In genomic region chr3:136671161-136671939, GRCm38 (mm10) we compare ENCODE assay signal across 7 mouse cellular contexts. TPM values are rescaled to one million over a fixed set of nuclear protein-coding genes. Genes with fewer than 3 reads are reported as not detected.
DNase-seq lines count a peak whose midpoint lies in the region; ATAC-seq lines count a peak whose summit lies in the region.

No protein-coding gene starts in this region.

- H3K4me2 ChIP-seq in intestine, embryonic 14.5 days (ENCODE audit: low read length), result peak overlapping the region; percentile 61

- peak; percentile 47 for ATAC-seq in intestine, embryonic 14.5 days (replicated peaks; ENCODE audit: low FRiP score, low TSS enrichment, low read depth)

- peak overlapping the region; percentile 78 for H3K9ac ChIP-seq in intestine, embryonic 14.5 days (ENCODE audit: low read length)

- intact Hi-C loops in left cerebral cortex, postnatal 25 days (cut with DNase I), result loop anchor here (2.0 to 10.0 kb wide), 9 partner anchors 163 to 1193 kb away; partner anchors contain the start of genes Dnajb14 and H2afz

- H3K4me3 ChIP-seq in intestine, embryonic 14.5 days (ENCODE audit: low read depth, low read length), result peak overlapping the region; percentile 95

- H3K4me1 ChIP-seq in intestine, embryonic 14.5 days (replicated peaks; ENCODE audit: control insufficient read depth, insufficient read depth, low read length), result peaks cover 14% of the 10 kb centered on the region; the same call in 1 of the 2 replicates

- H3K27ac ChIP-seq in intestine, embryonic 14.5 days (ENCODE audit: low read depth), result peak overlapping the region; percentile 91

- no peaks in the 10 kb centered on the region for H3K27me3 ChIP-seq in intestine, embryonic 14.5 days (replicated peaks; ENCODE audit: control insufficient read depth, insufficient read depth, low read length)

- WGBS in intestine, embryonic 14.5 days, result under 1% methylated on average over 38 of the region's 52 CpGs

- no peaks in the 10 kb centered on the region for H3K9me3 ChIP-seq in intestine, embryonic 14.5 days (ENCODE audit: control insufficient read depth, low read length)

- no peaks in the 10 kb centered on the region for H3K36me3 ChIP-seq in intestine, embryonic 14.5 days (ENCODE audit: control insufficient read depth, insufficient read depth, low read length)

- peak; percentile 69 for DNase-seq in T-cell, adult 2 months (ENCODE audit: low spot score)
- peak; percentile 68 to 85 for DNase-seq in cerebellum, postnatal 36 days
- DNase-seq in gastrocnemius, postnatal 25 days, result peak; percentile 84
- peak; percentile 89 for DNase-seq in intestine, embryonic 14.5 days (ENCODE audit: low spot score)
- peak; percentile 76 to 77 for DNase-seq in left cerebral cortex, postnatal 25 days (ENCODE audit: low spot score in 2 of 2)
- peak; percentile 87 for DNase-seq in mesoderm, embryonic 11.5 days (ENCODE audit: low read depth, low spot score)
- DNase-seq in skeletal muscle tissue, adult 2 months (ENCODE audit: low read depth, low spot score), result peak; percentile 62

RNA-seq across cellular contexts. Expression of gene Ppp3ca, which starts 1.4 kb away (rescaled TPM):
- total RNA-seq in gastrocnemius, postnatal 25 days (2021), result 100 to 1,000 TPM; 130 to 149 TPM
- 48.9 and 50.4 TPM in 2 replicates for polyA plus RNA-seq in intestine, embryonic 14.5 days (2014; fragmentation: Nextera tagmentation; extraction: Ambion mirVana)
- 100 to 1,000 TPM; 857 to 891 TPM for total RNA-seq in left cerebral cortex, postnatal 25 days (2021)

Comparison
In these comparisons a context has a peak if more than half of its experiments do, and no peak if none do; other contexts are left out.
1. Peak in every context shown above with its lines: DNase-seq, ATAC-seq, H3K4me3 ChIP-seq and H3K27ac ChIP-seq.
2. RNA of gene Ppp3ca, which starts 1.4 kb away (total RNA-seq): 857 to 891 TPM in left cerebral cortex, postnatal 25 days; 130 to 149 TPM in gastrocnemius, postnatal 25 days; every median in the first group is over 4 times any median in the second.